Mouse (Mus musculus): Measurements from ENCODE around the gene Tctex1d2. TPM values are rescaled to one million over a fixed set of nuclear protein-coding genes. Genes with fewer than 3 reads are reported as not detected.
A peak's percentile ranks its signal among the peaks of the same experiment; 100 is the strongest.

Tctex1d2 gene
- polyA plus RNA-seq, 1 experiment from 2014 or later, result 23.1 TPM

DNA sequence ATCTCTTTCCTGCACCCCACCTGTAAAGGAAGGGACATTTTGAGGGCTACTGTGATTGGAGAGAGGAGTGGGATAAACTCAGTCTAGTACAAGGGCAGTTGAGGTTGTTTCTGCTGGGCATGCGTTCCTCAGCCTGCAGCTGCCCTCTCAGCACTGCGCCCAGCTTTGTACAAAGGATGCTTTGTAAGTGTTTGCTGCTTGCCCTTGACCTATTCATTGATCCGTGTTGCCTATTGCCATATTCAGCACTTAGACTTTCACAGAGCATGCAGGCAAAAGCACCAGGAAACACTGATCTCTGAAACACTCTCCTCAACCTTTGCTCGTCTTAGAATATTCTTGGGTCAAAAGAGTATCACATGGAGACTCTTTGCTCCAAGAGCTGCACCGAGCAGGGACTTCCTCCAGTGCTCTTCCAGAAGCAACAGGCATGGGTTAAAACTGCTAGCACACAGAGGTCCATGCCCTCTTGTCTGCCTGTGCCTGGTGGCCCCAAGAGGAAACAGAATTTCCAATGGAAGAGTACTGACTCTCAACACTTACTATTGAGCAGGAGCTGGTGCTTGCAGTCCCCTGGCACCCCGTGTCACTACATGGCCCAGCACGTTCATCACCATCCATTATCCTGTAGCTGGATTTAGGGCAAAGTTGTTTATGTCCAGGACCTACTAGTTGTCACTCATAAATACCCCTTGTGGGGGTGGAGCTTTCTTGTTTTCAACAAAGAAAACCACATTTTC, 52.9 kb downstream of the Tctex1d2 start:
- WGBS, result 81% methylated on average over 7 of the region's 7 CpGs
- no peak for ATAC-seq (ENCODE audit: extremely low read depth, insufficient number of reproducible peaks, low FRiP score, low TSS enrichment)
- no peak overlapping the region for H3K27ac ChIP-seq (replicated peaks)
- no peak overlapping the region for H3K4me2 ChIP-seq
- no peak overlapping the region for H3K9ac ChIP-seq
- no peak overlapping the region for H3K4me3 ChIP-seq
- no peaks in the 10 kb centered on the region; the same call in 1 of the 2 replicates for H3K27me3 ChIP-seq (replicated peaks)
- H3K4me1 ChIP-seq, result peaks cover 8% of the 10 kb centered on the region
- peaks cover 59% of the 10 kb centered on the region for H3K36me3 ChIP-seq
- H3K9me3 ChIP-seq, result no peaks in the 10 kb centered on the region

DNA sequence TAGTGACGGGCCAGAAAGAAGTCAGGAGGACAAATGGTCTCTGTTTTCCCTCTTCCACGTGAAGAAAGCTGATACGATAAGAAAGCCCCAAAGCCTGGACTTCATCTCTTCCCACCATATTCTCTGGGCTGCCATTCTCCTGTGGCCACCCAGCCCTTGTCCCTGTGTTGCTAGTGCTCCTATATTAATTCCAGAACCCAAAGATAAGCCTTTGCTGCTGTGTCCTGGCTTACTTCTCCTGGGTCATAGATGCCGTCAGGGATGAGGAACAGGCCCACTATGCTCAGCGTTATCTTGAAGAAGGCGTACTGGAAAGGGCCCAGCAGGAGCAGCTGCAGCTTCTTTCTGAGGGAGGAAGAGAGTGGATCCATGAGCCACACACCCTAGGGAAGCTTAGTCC, 57.8 kb downstream of the Tctex1d2 start:
- H3K4me2 ChIP-seq, result peak overlapping the region; percentile 5; the same call in 1 of the 2 replicates
- no peaks in the 10 kb centered on the region; the same call in 1 of the 2 replicates for H3K27me3 ChIP-seq (replicated peaks)
- peaks cover 23% of the 10 kb centered on the region for H3K4me1 ChIP-seq
- whole genome bisulfite sequencing, result 32% methylated on average over 6 of the region's 6 CpGs
- H3K27ac ChIP-seq (replicated peaks), result peak overlapping the region; percentile 25
- H3K9ac ChIP-seq, result no peak overlapping the region
- H3K9me3 ChIP-seq, result no peaks in the 10 kb centered on the region
- H3K36me3 ChIP-seq, result peaks cover 15% of the 10 kb centered on the region
- peak; percentile 39; the same call in 1 of the 2 replicates for ATAC-seq (ENCODE audit: extremely low read depth, insufficient number of reproducible peaks, low FRiP score, low TSS enrichment)
- no peak overlapping the region for H3K4me3 ChIP-seq

Other genes starting within 250 kb of the Tctex1d2 start
- gene Bex6, start 239.9 kb upstream of the Tctex1d2 start, polyA plus RNA-seq (2015; fragmentation: Nextera tagmentation; extraction: Ambion mirVana), result not detected in 2 replicates
- gene Fbxo45, start 172.5 kb upstream of the Tctex1d2 start, polyA plus RNA-seq (2015; fragmentation: Nextera tagmentation; extraction: Ambion mirVana), result 3.7 and 5.8 TPM in 2 replicates
- 8.4 and 11.0 TPM in 2 replicates for gene Wdr53, start 172.5 kb upstream of the Tctex1d2 start, polyA plus RNA-seq (2015; fragmentation: Nextera tagmentation; extraction: Ambion mirVana)
- 0.17 and 0.20 TPM in 2 replicates for gene Smco1, start 148.2 kb upstream of the Tctex1d2 start, polyA plus RNA-seq (2015; fragmentation: Nextera tagmentation; extraction: Ambion mirVana)
- 17.6 and 18.0 TPM in 2 replicates for gene Rnf168, start 142.2 kb upstream of the Tctex1d2 start, polyA plus RNA-seq (2015; fragmentation: Nextera tagmentation; extraction: Ambion mirVana)
- gene Ubxn7, start 87.4 kb upstream of the Tctex1d2 start, polyA plus RNA-seq (2015; fragmentation: Nextera tagmentation; extraction: Ambion mirVana), result 16.1 and 20.3 TPM in 2 replicates
- gene Tm4sf19, start 19.2 kb upstream of the Tctex1d2 start, polyA plus RNA-seq (2015; fragmentation: Nextera tagmentation; extraction: Ambion mirVana), result 0.12 TPM in 1 of 2 replicates, not detected in the other
- 35.4 and 41.5 TPM in 2 replicates for gene Pcyt1a, start 11.2 kb downstream of the Tctex1d2 start, polyA plus RNA-seq (2015; fragmentation: Nextera tagmentation; extraction: Ambion mirVana)
- 1.6 and 2.0 TPM in 2 replicates for gene Slc51a, start 68.2 kb downstream of the Tctex1d2 start, polyA plus RNA-seq (2015; fragmentation: Nextera tagmentation; extraction: Ambion mirVana)
- not detected in 2 replicates for gene Zdhhc19, start 76.6 kb downstream of the Tctex1d2 start, polyA plus RNA-seq (2015; fragmentation: Nextera tagmentation; extraction: Ambion mirVana)
- 32.7 and 34.7 TPM in 2 replicates for gene Tfrc, start 189.2 kb downstream of the Tctex1d2 start, polyA plus RNA-seq (2015; fragmentation: Nextera tagmentation; extraction: Ambion mirVana)
- gene Tnk2, start 224.2 kb downstream of the Tctex1d2 start, polyA plus RNA-seq (2015; fragmentation: Nextera tagmentation; extraction: Ambion mirVana), result 7.1 and 8.7 TPM in 2 replicates